Mouse (Mus musculus) CD4-positive helper T cell, adult 2 months (primary cell): Measurements from ENCODE around the gene Runx1.

ENCODE experiments used
- DNase-seq: peaks from one replicate; pipeline ENCODE4 v3.0.0-alpha.2; 2012; ENCODE audit warnings: low read depth, missing footprints, low spot score

Runx1 gene

DNA sequence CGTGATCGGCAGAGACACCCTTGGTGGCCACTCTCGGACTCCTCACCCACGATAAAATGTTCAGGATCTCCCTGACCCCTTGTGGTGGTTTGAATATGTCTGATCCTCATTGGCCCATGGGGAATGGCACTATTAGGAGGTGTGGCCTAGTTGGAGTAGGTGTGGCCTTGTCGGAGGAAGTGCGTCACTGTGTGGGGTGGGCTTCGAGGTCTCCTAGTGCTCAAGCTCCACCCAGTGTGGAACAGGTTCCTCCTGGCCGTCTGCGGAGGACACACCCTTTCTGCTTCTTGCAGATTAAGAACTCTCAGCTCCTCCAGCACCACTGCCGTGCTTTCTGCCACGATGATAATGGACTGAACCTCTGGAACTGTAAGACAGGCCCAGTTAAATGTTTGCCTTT is 254.7 kb downstream of the Runx1 start:
- DNase-seq = no peak

DNA sequence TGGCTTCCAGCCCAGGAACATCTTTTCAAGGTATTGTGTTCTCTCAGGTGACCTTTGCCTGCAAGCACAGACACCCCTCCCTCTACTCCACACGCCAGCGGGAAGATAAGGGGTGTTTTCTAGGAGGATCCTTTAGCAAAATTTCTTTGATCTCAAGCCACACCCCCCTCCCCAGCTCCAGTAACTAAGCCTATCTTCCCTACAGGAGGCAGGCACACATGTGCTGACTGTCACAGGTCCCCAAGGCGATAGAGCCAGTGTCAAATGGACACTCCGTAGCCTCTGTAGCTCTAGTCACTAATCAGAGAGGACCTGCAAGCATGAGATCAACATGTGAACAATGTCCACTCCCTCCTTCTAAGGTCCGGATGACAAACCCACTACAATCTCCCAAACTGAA is 259.8 kb downstream of the Runx1 start:
- no peak for DNase-seq

GRCm38 (mm10) chr16:92565708-92566107 is 260.2 kb downstream of the Runx1 start:
- DNase-seq = peak; percentile 72

- DNase-seq = no peak
Measured at GRCm38 (mm10) chr16:92565291-92565690, 260.7 kb downstream of the Runx1 start.

DNA sequence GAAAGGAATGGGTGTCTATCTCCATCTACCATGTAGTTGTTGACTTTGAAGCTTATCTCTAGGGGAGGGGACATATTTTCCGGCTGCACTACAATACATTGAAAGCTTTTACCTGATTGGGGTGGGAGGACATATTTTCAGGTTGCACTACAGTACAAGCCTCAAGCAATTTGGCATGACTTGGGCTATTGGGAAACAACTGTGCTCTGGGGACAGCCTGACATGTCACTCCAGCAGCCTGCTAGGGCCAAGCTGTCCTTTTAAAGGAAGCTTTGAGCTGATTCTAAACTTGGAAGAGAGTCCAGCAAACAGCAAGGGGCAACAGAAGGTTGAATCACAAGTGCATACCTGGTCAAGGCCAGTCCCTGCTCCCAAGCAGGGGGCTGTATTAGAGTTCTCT is 270.9 kb downstream of the Runx1 start:
- no peak for DNase-seq

DNA sequence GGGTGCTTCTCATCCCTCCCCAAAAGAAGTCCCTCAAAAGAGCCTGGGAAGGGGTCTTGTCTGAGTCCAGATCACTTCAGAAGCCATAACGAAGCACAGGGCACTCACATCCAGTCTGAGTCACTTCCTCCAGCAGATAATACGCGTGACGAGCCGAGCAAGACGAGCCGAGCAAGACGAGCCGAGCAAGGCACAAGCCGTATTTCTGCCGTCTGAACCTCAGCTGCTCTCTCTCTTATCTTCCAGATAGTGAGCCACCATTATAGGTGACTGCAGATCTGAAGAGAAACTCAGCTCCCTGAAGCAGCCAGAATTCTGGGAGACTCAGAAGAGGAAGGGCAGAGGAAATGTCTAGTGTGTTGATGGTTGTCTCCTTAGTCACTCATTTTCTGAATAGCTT is 273.1 kb downstream of the Runx1 start:
- no peak for DNase-seq

DNA sequence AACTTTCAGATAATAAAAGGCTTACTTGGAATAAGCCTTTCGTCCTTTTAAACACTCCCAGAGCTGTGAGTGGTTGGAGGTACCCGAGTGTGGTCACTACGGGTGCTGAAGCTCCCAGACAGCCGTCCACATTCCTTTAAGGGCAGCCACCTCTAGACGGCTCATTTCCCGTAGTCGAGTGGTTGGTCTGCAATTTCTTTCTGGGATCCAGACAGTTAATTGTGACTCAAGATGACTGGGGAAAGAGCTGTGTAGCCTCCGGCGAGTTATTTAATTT is 273.9 kb downstream of the Runx1 start:
- no peak for DNase-seq
